Mouse (Mus musculus) erythroblast, embryonic 14.5 days (primary cell): Measurements from ENCODE around the gene Polr2a.
"Not testable (repeated sequence)": the region's sequence is repeated elsewhere in the genome, so short reads cannot be mapped to it uniquely, and the experiment has no call there.

ENCODE experiments used
- GATA1 ChIP-seq: IDR thresholded peaks from 2 replicates; pipeline ENCODE4 v1.6.1; 2012; ENCODE audit warnings: low read length, inconsistent platforms, mixed read lengths
- TAL1 ChIP-seq: IDR thresholded peaks from 3 replicates; pipeline ENCODE4 v1.6.1; 2012; ENCODE audit warnings: low read length, inconsistent platforms, mixed read lengths

DNA sequence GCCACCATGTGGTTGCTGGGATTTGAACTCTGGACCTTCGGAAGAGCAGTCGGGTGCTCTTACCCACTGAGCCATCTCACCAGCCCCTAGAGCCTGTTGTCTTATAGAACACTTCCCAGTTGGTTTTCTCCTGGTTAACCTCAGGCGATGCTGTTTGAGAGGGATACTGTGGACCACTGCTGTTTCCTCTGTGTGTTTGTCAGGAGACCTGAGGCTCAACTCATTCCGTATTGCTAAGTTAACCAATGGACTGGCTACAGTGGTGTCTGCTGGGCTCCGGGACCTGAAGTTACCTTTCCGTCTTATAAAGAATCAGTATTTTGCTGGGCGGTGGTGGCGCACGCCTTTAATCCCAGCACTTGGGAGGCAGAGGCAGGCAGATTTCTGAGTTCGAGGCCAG, 55.6 kb downstream of the Polr2a start:
- TF ChIP-seq GATA1, TAL1: not testable (repeated sequence)
